Mouse (Mus musculus) ES-Bruce4 (cell line): ENCODE results near the gene Ctnna3.

ENCODE experiments used
- CTCF ChIP-seq: IDR thresholded peaks from one replicate; pipeline ENCODE4 v1.8.1; 2011; ENCODE audit warnings: low read depth, low read length
- EP300 ChIP-seq: IDR thresholded peaks from 2 replicates; pipeline ENCODE4 v1.6.1; 2011; ENCODE audit warnings: low read depth, low read length; ENCODE audit not compliant: insufficient read depth
- POLR2A ChIP-seq: IDR thresholded peaks from one replicate; pipeline ENCODE4 v1.8.1; 2011; ENCODE audit warnings: low read length; ENCODE audit not compliant: insufficient read depth

DNA sequence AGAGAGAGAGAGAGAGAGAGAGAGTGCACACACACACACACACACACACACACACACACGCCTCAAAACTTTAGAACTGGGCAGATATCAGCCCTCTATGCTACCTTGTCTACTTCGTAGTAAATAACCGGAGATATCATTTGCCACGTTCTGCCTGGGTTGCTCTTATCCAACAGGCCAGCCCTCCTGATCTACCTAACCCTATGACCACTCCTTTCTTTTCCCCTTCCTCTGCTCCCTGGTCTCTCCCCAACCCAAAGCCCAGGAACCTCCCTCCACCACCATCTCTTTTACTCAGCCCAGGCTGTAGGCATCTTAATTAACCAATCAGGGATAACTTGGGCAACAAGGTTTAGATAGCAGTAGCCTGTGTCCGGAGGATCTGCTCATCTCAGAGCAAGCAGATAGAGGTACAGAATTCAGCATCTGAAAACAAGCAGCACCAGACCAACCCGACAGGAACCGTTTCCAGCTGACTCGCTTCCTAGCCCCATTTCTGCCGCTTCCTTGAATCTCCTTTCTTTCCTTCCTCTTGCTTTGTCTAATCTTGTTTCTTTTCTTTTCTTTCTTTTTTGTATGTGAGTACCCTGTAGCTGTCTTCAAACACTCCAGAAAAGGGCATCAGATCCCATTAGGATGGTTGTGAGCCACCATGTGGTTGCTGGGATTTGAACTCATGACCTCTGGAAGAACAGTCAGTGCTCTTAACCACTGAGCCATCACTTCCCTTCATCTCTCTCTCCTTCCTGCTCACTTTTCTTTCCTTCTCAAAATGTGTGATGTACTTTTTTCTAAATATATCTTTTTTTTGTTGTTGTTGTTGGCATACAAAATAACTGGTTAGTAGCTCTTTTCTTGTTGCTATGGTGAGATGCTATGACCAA, 6.1 kb upstream of the Ctnna3 start:
- TF ChIP-seq POLR2A (no peak), CTCF (no peak), EP300 (no peak)
